Mouse (Mus musculus) bone marrow macrophage, adult 2 months (primary cell): ENCODE results near the gene Ndc80. TPM values are rescaled to one million over a fixed set of nuclear protein-coding genes. Genes with fewer than 3 reads are reported as not detected.

Source experiments
- H3K27ac ChIP-seq: 2 replicates; pipeline ENCODE4 v1.5.1; 2012; ENCODE audit warnings: low read depth, low read length; ENCODE audit not compliant: insufficient read depth
- H3K4me1 ChIP-seq: 2 replicates; pipeline ENCODE4 v1.6.1; 2012; ENCODE audit warnings: low read length; ENCODE audit not compliant: control insufficient read depth, insufficient read depth
- H3K4me3 ChIP-seq: 2 replicates; pipeline ENCODE4 v1.5.1; 2012; ENCODE audit warnings: mild to moderate bottlenecking, low read length, moderate library complexity; ENCODE audit not compliant: insufficient read depth
- CTCF ChIP-seq: IDR thresholded peaks from 2 replicates; pipeline ENCODE4 v1.5.1; 2012; ENCODE audit warnings: low read depth, mild to moderate bottlenecking, low read length, moderate library complexity
- POLR2A ChIP-seq: IDR thresholded peaks from 2 replicates; pipeline ENCODE4 v1.6.1; 2012; ENCODE audit warnings: mild to moderate bottlenecking, low read depth, low read length, borderline replicate concordance
- polyA plus RNA-seq: library from polyadenylated mRNA; stranded (reverse); fragments of >200 nt; gene quantifications from 2 replicates; pipeline ENCODE4 v1.2.4, GENCODE M21; 2012; ENCODE audit not compliant: missing spikeins, insufficient read depth, insufficient read length

Ndc80 gene
- polyA plus RNA-seq, 1 experiment, result 34.5 TPM

- no peaks in the 10 kb centered on the region for H3K4me1 ChIP-seq
- H3K4me3 ChIP-seq, result no peak overlapping the region
- no peak overlapping the region for H3K27ac ChIP-seq
- TF ChIP-seq POLR2A, result no peak
- no peak for TF ChIP-seq CTCF
Measured at GRCm38 (mm10) chr17:71510297-71510696, 16.4 kb downstream of the Ndc80 start.

GRCm38 (mm10) chr17:71506832-71507231 is 19.8 kb downstream of the Ndc80 start:
- peaks cover 16% of the 10 kb centered on the region for H3K4me1 ChIP-seq
- no peak overlapping the region for H3K27ac ChIP-seq
- TF ChIP-seq POLR2A (no peak), CTCF (no peak)
- H3K4me3 ChIP-seq, result no peak overlapping the region

GRCm38 (mm10) chr17:71495784-71496183 is 30.9 kb downstream of the Ndc80 start:
- H3K27ac ChIP-seq, result no peak overlapping the region
- H3K4me1 ChIP-seq, result no peaks in the 10 kb centered on the region
- TF ChIP-seq CTCF (no peak), POLR2A (no peak)
- H3K4me3 ChIP-seq, result no peak overlapping the region

- Histone ChIP-seq H3K27ac (no peak overlapping the region), H3K4me3 (no peak overlapping the region), H3K4me1 (peaks cover 13% of the 10 kb centered on the region)
- TF ChIP-seq POLR2A, result no peak
- TF ChIP-seq CTCF, result no peak
Measured at GRCm38 (mm10) chr17:71491332-71491686, 35.3 kb downstream of the Ndc80 start.

- no peak for TF ChIP-seq POLR2A
- no peak for TF ChIP-seq CTCF
- Histone ChIP-seq H3K27ac (no peak overlapping the region), H3K4me1 (peaks cover 13% of the 10 kb centered on the region), H3K4me3 (no peak overlapping the region)
Measured at GRCm38 (mm10) chr17:71490666-71491331, 35.9 kb downstream of the Ndc80 start.

GRCm38 (mm10) chr17:71489703-71490461 is 36.8 kb downstream of the Ndc80 start:
- TF ChIP-seq CTCF (no peak), POLR2A (no peak)
- no peak overlapping the region for H3K4me3 ChIP-seq
- peaks cover 18% of the 10 kb centered on the region for H3K4me1 ChIP-seq
- peak overlapping the region; percentile 87 for H3K27ac ChIP-seq

- peak overlapping the region; percentile 66 for H3K4me3 ChIP-seq
- H3K27ac ChIP-seq, result peak overlapping the region; percentile 92
- H3K4me1 ChIP-seq, result peaks cover 21% of the 10 kb centered on the region
- no peak for TF ChIP-seq POLR2A
- TF ChIP-seq CTCF, result no peak
Measured at GRCm38 (mm10) chr17:71486231-71486851, 40.3 kb downstream of the Ndc80 start.

GRCm38 (mm10) chr17:71485791-71486230 is 40.8 kb downstream of the Ndc80 start:
- Histone ChIP-seq H3K27ac (peak overlapping the region; percentile 92), H3K4me1 (peaks cover 21% of the 10 kb centered on the region), H3K4me3 (peak overlapping the region; percentile 66)
- TF ChIP-seq POLR2A (no peak), CTCF (no peak)

- H3K4me1 ChIP-seq, result peaks cover 17% of the 10 kb centered on the region
- peak overlapping the region; percentile 92; the same call in 1 of the 2 replicates for H3K27ac ChIP-seq
- TF ChIP-seq CTCF, result no peak
- no peak for TF ChIP-seq POLR2A
- no peak overlapping the region for H3K4me3 ChIP-seq
Measured at GRCm38 (mm10) chr17:71484711-71485110, 41.9 kb downstream of the Ndc80 start.

- TF ChIP-seq CTCF (no peak), POLR2A (no peak)
- H3K27ac ChIP-seq, result no peak overlapping the region
- peaks cover 14% of the 10 kb centered on the region for H3K4me1 ChIP-seq
- H3K4me3 ChIP-seq, result no peak overlapping the region
Measured at GRCm38 (mm10) chr17:71483418-71484060, 43.1 kb downstream of the Ndc80 start.
